Comparison of ENCODE assay signal across 25 mouse cellular contexts in genomic region chr11:98463911-98464310, GRCm38 (mm10). TPM values are rescaled to one million over a fixed set of nuclear protein-coding genes. Genes with fewer than 3 reads are reported as not detected.
DNase-seq lines count a peak whose midpoint lies in the region; ATAC-seq lines count a peak whose summit lies in the region.
"Had no signal": no experiment of that assay in that cellular context is flagged by ENCODE, and none has a peak within 500 bp of the region (broad histone marks: within the 10 kb centered on the region; RNA-seq: fewer than 3 reads in every experiment).

No protein-coding gene starts in this region.

- H3K4me2 ChIP-seq in midbrain, embryonic 15.5 days, result no peak overlapping the region
- H3K4me2 ChIP-seq: embryonic facial prominence, embryonic 12.5 days; forebrain, embryonic 13.5 days; liver, embryonic 11.5 days; neural tube, embryonic 12.5 days had no signal

- ATAC-seq in CD4-positive, CD25-positive, alpha-beta regulatory T cell, adult 4 months, result peak; percentile 28
- ATAC-seq in inflammation-experienced regulatory T-cells, adult 6 months, result peak; percentile 42
- ATAC-seq in midbrain, embryonic 15.5 days (replicated peaks), result no peak
- ATAC-seq: forebrain, embryonic 13.5 days; hindbrain, embryonic 16.5 days had no signal

- H3K36me3 ChIP-seq in midbrain, embryonic 15.5 days (replicated peaks), result no peaks in the 10 kb centered on the region
- H3K36me3 ChIP-seq: embryonic facial prominence, embryonic 12.5 days; neural tube, embryonic 12.5 days had no signal

- H3K9me3 ChIP-seq in midbrain, embryonic 15.5 days, result no peaks in the 10 kb centered on the region
- H3K9me3 ChIP-seq: embryonic facial prominence, embryonic 12.5 days; forebrain, embryonic 13.5 days; neural tube, embryonic 12.5 days had no signal

- no peak overlapping the region for H3K27ac ChIP-seq in midbrain, embryonic 15.5 days
- H3K27ac ChIP-seq: embryonic facial prominence, embryonic 12.5 days; forebrain, embryonic 13.5 days; neural tube, embryonic 12.5 days had no signal

- H3K27me3 ChIP-seq in midbrain, embryonic 15.5 days (replicated peaks), result peaks cover 12% of the 10 kb centered on the region

- peak; percentile 44 for DNase-seq in A20 (ENCODE audit: low read depth, low spot score)
- DNase-seq in thymus, postnatal 0 days (ENCODE audit: low spot score), result peak; percentile 74
- DNase-seq in MN1 (ENCODE audit: low spot score), result no peak
- DNase-seq in heart, adult 9 months (ENCODE audit: low spot score in 2 of 2), result no peak
- DNase-seq in heart, adult 11 months, result no peak
- DNase-seq: adrenal gland, adult 8-10 months; cerebellum, adult 9-11 months; gastrocnemius, postnatal 10 days; heart, adult 18-20 months; heart, postnatal 36 days; kidney, adult 8-10 months; layer of hippocampus, adult 9-11 months; lung, adult 2 months; lung, postnatal 36 days; right cerebral cortex, adult 18-20 months had no signal

- WGBS in midbrain, embryonic 15.5 days, result 83% methylated on average over 9 of the region's 9 CpGs

- no peak overlapping the region for H3K4me3 ChIP-seq in midbrain, embryonic 15.5 days
- H3K4me3 ChIP-seq: embryonic facial prominence, embryonic 12.5 days; erythroblast, embryonic 14.5 days; forebrain, embryonic 13.5 days; neural tube, embryonic 12.5 days had no signal

- H3K9ac ChIP-seq in midbrain, embryonic 15.5 days, result no peak overlapping the region
- H3K9ac ChIP-seq: forebrain, embryonic 13.5 days; neural tube, embryonic 12.5 days had no signal

- H3K4me1 ChIP-seq in midbrain, embryonic 15.5 days, result no peaks in the 10 kb centered on the region
- H3K4me1 ChIP-seq: embryonic facial prominence, embryonic 12.5 days; forebrain, embryonic 13.5 days; neural tube, embryonic 12.5 days had no signal

RNA-seq across cellular contexts. Expression of gene Grb7, which starts 17.7 kb away (rescaled TPM):
- polyA plus RNA-seq in CD4-positive, CD25-positive, alpha-beta regulatory T cell, adult 4 months (2017; shearing (Covaris generic)), result 1 to 10 TPM; 3.6 to 6.2 TPM
- 1 to 10 TPM; 1.2 to 3.1 (median 2.1) TPM for polyA plus RNA-seq in inflammation-experienced regulatory T-cells, adult 6 months (2017; shearing (Covaris generic))
- 3.7 and 4.5 TPM in 2 replicates for polyA plus RNA-seq in thymus, postnatal 0 days (2015; fragmentation: Nextera tagmentation; extraction: Ambion mirVana)
- polyA plus RNA-seq in midbrain, embryonic 15.5 days (2015; fragmentation: Nextera tagmentation; extraction: Ambion mirVana), result 0.80 and 1.1 TPM in 2 replicates
- polyA plus RNA-seq: C2C12 had no signal

RNA-seq across cellular contexts. Expression of gene Mien1, which starts 25.1 kb away (rescaled TPM):
- polyA plus RNA-seq in CD4-positive, CD25-positive, alpha-beta regulatory T cell, adult 4 months (2017; shearing (Covaris generic)), result 100 to 1,000 TPM; 150 to 155 TPM
- polyA plus RNA-seq in inflammation-experienced regulatory T-cells, adult 6 months (2017; shearing (Covaris generic)), result 100 to 1,000 TPM; 148 to 198 (median 167) TPM
- polyA plus RNA-seq in thymus, postnatal 0 days (2015; fragmentation: Nextera tagmentation; extraction: Ambion mirVana), result 227 and 241 TPM in 2 replicates
- 233 and 238 TPM in 2 replicates for polyA plus RNA-seq in midbrain, embryonic 15.5 days (2015; fragmentation: Nextera tagmentation; extraction: Ambion mirVana)

RNA-seq across cellular contexts. Expression of gene Erbb2, which starts 51.6 kb away (rescaled TPM):
- under 1 TPM; 0.07 to 0.23 TPM for polyA plus RNA-seq in CD4-positive, CD25-positive, alpha-beta regulatory T cell, adult 4 months (2017; shearing (Covaris generic))
- under 1 TPM in 2 of 3 experiments, not detected in 1; 0.13 to 0.68 TPM for polyA plus RNA-seq in inflammation-experienced regulatory T-cells, adult 6 months (2017; shearing (Covaris generic))
- polyA plus RNA-seq in thymus, postnatal 0 days (2015; fragmentation: Nextera tagmentation; extraction: Ambion mirVana), result 2.5 and 3.1 TPM in 2 replicates
- polyA plus RNA-seq in midbrain, embryonic 15.5 days (2015; fragmentation: Nextera tagmentation; extraction: Ambion mirVana), result 6.8 and 7.7 TPM in 2 replicates

Comparison
In these comparisons a context has a peak if more than half of its experiments do, and no peak if none do; other contexts are left out.
1. DNase-seq: peak in A20 (single experiment) and thymus, postnatal 0 days (single experiment); none in MN1 (single experiment), heart, adult 9 months (0 of 2) and heart, adult 11 months (single experiment).